ENCODE assay signal across 12 mouse cellular contexts in genomic region chr13:73714020-73714419, GRCm38 (mm10). TPM values are rescaled to one million over a fixed set of nuclear protein-coding genes. Genes with fewer than 3 reads are reported as not detected.
DNase-seq lines count a peak whose midpoint lies in the region; ATAC-seq lines count a peak whose summit lies in the region.
"Had no signal": no experiment of that assay in that cellular context is flagged by ENCODE, and none has a peak within 500 bp of the region (broad histone marks: within the 10 kb centered on the region; RNA-seq: fewer than 3 reads in every experiment).

No protein-coding gene starts in this region.

- peak; percentile 47; the same call in 1 of the 2 replicates for ATAC-seq in frontal cortex, adult (ENCODE audit: low TSS enrichment)
- no peak for ATAC-seq in midbrain, embryonic 14.5 days (ENCODE audit: low FRiP score, low TSS enrichment)
- no peak for ATAC-seq in midbrain, embryonic 13.5 days
- ATAC-seq in intestine, embryonic 14.5 days (replicated peaks; ENCODE audit: low FRiP score, low TSS enrichment, low read depth), result 0 out of 2 replicates have a peak, but pooled peaks have one; percentile 18
- ATAC-seq in heart, embryonic 12.5 days (ENCODE audit: insufficient number of reproducible peaks, low FRiP score), result no peak

- no peaks in the 10 kb centered on the region for H3K36me3 ChIP-seq in midbrain, embryonic 14.5 days (ENCODE audit: control insufficient read depth, insufficient read depth, low read length)
- no peaks in the 10 kb centered on the region for H3K36me3 ChIP-seq in midbrain, embryonic 13.5 days
- no peaks in the 10 kb centered on the region for H3K36me3 ChIP-seq in intestine, embryonic 14.5 days (ENCODE audit: control insufficient read depth, insufficient read depth, low read length)
- H3K36me3 ChIP-seq in heart, embryonic 12.5 days, result no peaks in the 10 kb centered on the region
- H3K36me3 ChIP-seq: G1E; heart, embryonic 10.5 days had no signal

- no peaks in the 10 kb centered on the region for H3K9me3 ChIP-seq in midbrain, embryonic 14.5 days (ENCODE audit: control insufficient read depth, low read length)
- no peaks in the 10 kb centered on the region for H3K9me3 ChIP-seq in midbrain, embryonic 13.5 days
- H3K9me3 ChIP-seq in intestine, embryonic 14.5 days (ENCODE audit: control insufficient read depth, low read length), result no peaks in the 10 kb centered on the region
- H3K9me3 ChIP-seq in heart, embryonic 12.5 days (replicated peaks), result no peaks in the 10 kb centered on the region
- H3K9me3 ChIP-seq: G1E; heart, embryonic 10.5 days had no signal

- intact Hi-C loops in gastrocnemius, postnatal 36 days (cut with DNase I), result no loop called here

- H3K27ac ChIP-seq in midbrain, embryonic 14.5 days (replicated peaks; ENCODE audit: low read depth, low read length), result no peak overlapping the region
- no peak overlapping the region for H3K27ac ChIP-seq in midbrain, embryonic 13.5 days
- no peak overlapping the region for H3K27ac ChIP-seq in intestine, embryonic 14.5 days (ENCODE audit: low read depth)
- no peak overlapping the region for H3K27ac ChIP-seq in heart, embryonic 12.5 days (ENCODE audit: poor library complexity, severe bottlenecking)
- H3K27ac ChIP-seq: heart, embryonic 10.5 days had no signal

- no peak overlapping the region for H3K4me3 ChIP-seq in midbrain, embryonic 14.5 days (replicated peaks; ENCODE audit: low read depth, low read length)
- H3K4me3 ChIP-seq in midbrain, embryonic 13.5 days (replicated peaks), result no peak overlapping the region
- H3K4me3 ChIP-seq in intestine, embryonic 14.5 days (ENCODE audit: low read depth, low read length), result no peak overlapping the region
- H3K4me3 ChIP-seq in heart, embryonic 12.5 days, result no peak overlapping the region
- H3K4me3 ChIP-seq: heart, embryonic 10.5 days had no signal

- H3K27me3 ChIP-seq in midbrain, embryonic 14.5 days (ENCODE audit: control insufficient read depth, insufficient read depth, low read length), result no peaks in the 10 kb centered on the region
- no peaks in the 10 kb centered on the region for H3K27me3 ChIP-seq in midbrain, embryonic 13.5 days
- H3K27me3 ChIP-seq in intestine, embryonic 14.5 days (replicated peaks; ENCODE audit: control insufficient read depth, insufficient read depth, low read length), result no peaks in the 10 kb centered on the region
- H3K27me3 ChIP-seq in heart, embryonic 12.5 days (replicated peaks), result 0 out of 2 replicates have a peak, but pooled peaks cover 8% of the 10 kb centered on the region

- no peak overlapping the region for H3K9ac ChIP-seq in midbrain, embryonic 14.5 days (replicated peaks; ENCODE audit: low read length)
- H3K9ac ChIP-seq in midbrain, embryonic 13.5 days (replicated peaks), result no peak overlapping the region
- H3K9ac ChIP-seq in intestine, embryonic 14.5 days (ENCODE audit: low read length), result no peak overlapping the region
- H3K9ac ChIP-seq in heart, embryonic 12.5 days, result no peak overlapping the region

- DNase-seq in frontal cortex, postnatal 36 days (ENCODE audit: low spot score in 2 of 2), result no peak
- DNase-seq in midbrain, embryonic 14.5 days, result peak; percentile 33
- DNase-seq in intestine, embryonic 14.5 days (ENCODE audit: low spot score), result no peak
- DNase-seq in thymus, postnatal 25 days, result peak; percentile 67
- no peak for DNase-seq in gastrocnemius, postnatal 36 days
- DNase-seq: cerebellum, postnatal 36 days had no signal

- no peak overlapping the region for H3K4me2 ChIP-seq in midbrain, embryonic 14.5 days (ENCODE audit: low read length)
- no peak overlapping the region for H3K4me2 ChIP-seq in midbrain, embryonic 13.5 days (replicated peaks)
- H3K4me2 ChIP-seq in intestine, embryonic 14.5 days (ENCODE audit: low read length), result no peak overlapping the region
- no peak overlapping the region for H3K4me2 ChIP-seq in heart, embryonic 12.5 days

- H3K4me1 ChIP-seq in midbrain, embryonic 14.5 days (ENCODE audit: control insufficient read depth, insufficient read depth, low read length), result no peaks in the 10 kb centered on the region
- H3K4me1 ChIP-seq in midbrain, embryonic 13.5 days (replicated peaks), result no peaks in the 10 kb centered on the region
- no peaks in the 10 kb centered on the region for H3K4me1 ChIP-seq in intestine, embryonic 14.5 days (replicated peaks; ENCODE audit: control insufficient read depth, insufficient read depth, low read length)
- H3K4me1 ChIP-seq in heart, embryonic 12.5 days (replicated peaks), result no peaks in the 10 kb centered on the region
- H3K4me1 ChIP-seq: heart, embryonic 10.5 days had no signal

- 63% methylated on average over 2 of the region's 2 CpGs for WGBS in midbrain, embryonic 14.5 days
- WGBS in midbrain, embryonic 13.5 days, result 64% methylated on average over 2 of the region's 2 CpGs
- WGBS in intestine, embryonic 14.5 days, result 66% methylated on average over 2 of the region's 2 CpGs
- 59% methylated on average over 2 of the region's 2 CpGs for WGBS in heart, embryonic 12.5 days

RNA-seq across cellular contexts. Expression of gene Slc6a19, which starts 9.4 kb away (rescaled TPM):
- 0.18 and 0.19 TPM in 2 replicates for polyA plus RNA-seq in midbrain, embryonic 14.5 days (2014; fragmentation: Nextera tagmentation; extraction: Ambion mirVana)
- polyA plus RNA-seq in midbrain, embryonic 13.5 days (2015; fragmentation: Nextera tagmentation; extraction: Ambion mirVana), result 0.06 and 0.09 TPM in 2 replicates
- polyA plus RNA-seq in intestine, embryonic 14.5 days (2014; fragmentation: Nextera tagmentation; extraction: Ambion mirVana), result 0.13 and 0.28 TPM in 2 replicates
- not detected in 2 replicates for polyA plus RNA-seq in heart, embryonic 12.5 days (2016; fragmentation: Nextera tagmentation; extraction: Ambion mirVana)
- not detected for total RNA-seq in gastrocnemius, postnatal 36 days (2021)
- polyA plus RNA-seq: G1E had no signal

RNA-seq across cellular contexts. Expression of gene Slc12a7, which starts 18.9 kb away (rescaled TPM):
- polyA plus RNA-seq in midbrain, embryonic 14.5 days (2014; fragmentation: Nextera tagmentation; extraction: Ambion mirVana), result 7.0 and 12.6 TPM in 2 replicates
- 16.0 and 18.5 TPM in 2 replicates for polyA plus RNA-seq in midbrain, embryonic 13.5 days (2015; fragmentation: Nextera tagmentation; extraction: Ambion mirVana)
- polyA plus RNA-seq in intestine, embryonic 14.5 days (2014; fragmentation: Nextera tagmentation; extraction: Ambion mirVana), result 32.8 and 33.1 TPM in 2 replicates
- 52.1 and 53.2 TPM in 2 replicates for polyA plus RNA-seq in heart, embryonic 12.5 days (2016; fragmentation: Nextera tagmentation; extraction: Ambion mirVana)
- total RNA-seq in gastrocnemius, postnatal 36 days (2021), result 1 to 10 TPM; 4.3 to 5.5 TPM

RNA-seq across cellular contexts. Expression of gene Slc6a18, which starts 36.2 kb away (rescaled TPM):
- not detected in 2 replicates for polyA plus RNA-seq in midbrain, embryonic 14.5 days (2014; fragmentation: Nextera tagmentation; extraction: Ambion mirVana)
- polyA plus RNA-seq in midbrain, embryonic 13.5 days (2015; fragmentation: Nextera tagmentation; extraction: Ambion mirVana), result not detected in 2 replicates
- polyA plus RNA-seq in intestine, embryonic 14.5 days (2014; fragmentation: Nextera tagmentation; extraction: Ambion mirVana), result not detected in 2 replicates
- not detected in 2 replicates for polyA plus RNA-seq in heart, embryonic 12.5 days (2016; fragmentation: Nextera tagmentation; extraction: Ambion mirVana)
- not detected for total RNA-seq in gastrocnemius, postnatal 36 days (2021)
- total RNA-seq: left cerebral cortex, adult 8-10 months had no signal
- polyA plus RNA-seq: G1E; heart, embryonic 10.5 days had no signal

Comparison
In these comparisons a context has a peak if more than half of its experiments do, and no peak if none do; other contexts are left out.
1. ATAC-seq: peak in frontal cortex, adult (single experiment) and intestine, embryonic 14.5 days (single experiment); none in midbrain, embryonic 14.5 days (single experiment), midbrain, embryonic 13.5 days (single experiment) and heart, embryonic 12.5 days (single experiment).
2. DNase-seq: peak in midbrain, embryonic 14.5 days (single experiment) and thymus, postnatal 25 days (single experiment); none in frontal cortex, postnatal 36 days (0 of 2), intestine, embryonic 14.5 days (single experiment) and gastrocnemius, postnatal 36 days (0 of 2).